In genomic region chr3:113345484-113345883, GRCm38 (mm10) we compare ENCODE assay signal across 11 mouse cellular contexts. TPM values are rescaled to one million over a fixed set of nuclear protein-coding genes. Genes with fewer than 3 reads are reported as not detected.
"Had no signal": no experiment of that assay in that cellular context is flagged by ENCODE, and none has a peak within 500 bp of the region (broad histone marks: within the 10 kb centered on the region; RNA-seq: fewer than 3 reads in every experiment).

No protein-coding gene starts in this region.

RNA-seq across cellular contexts. Expression of gene Amy2a2, which starts 11.0 kb away (rescaled TPM):
- total RNA-seq: megakaryocyte, adult 5-6 weeks; megakaryocyte-erythroid progenitor cell, adult 5-6 weeks had no signal
- polyA plus RNA-seq: lung, embryonic 14.5 days; lung, embryonic 16.5 days; midbrain, embryonic 10.5 days; midbrain, embryonic 12.5 days; neural tube, embryonic 13.5 days; neural tube, embryonic 15.5 days; stomach, embryonic 14.5 days; thymus, adult 2 months; urinary bladder, adult 2 months had no signal

RNA-seq across cellular contexts. Expression of gene Amy2a3, which starts 21.6 kb away (rescaled TPM):
- total RNA-seq: megakaryocyte, adult 5-6 weeks; megakaryocyte-erythroid progenitor cell, adult 5-6 weeks had no signal
- polyA plus RNA-seq: lung, embryonic 14.5 days; lung, embryonic 16.5 days; midbrain, embryonic 10.5 days; midbrain, embryonic 12.5 days; neural tube, embryonic 13.5 days; neural tube, embryonic 15.5 days; stomach, embryonic 14.5 days; thymus, adult 2 months; urinary bladder, adult 2 months had no signal

RNA-seq across cellular contexts. Expression of gene Amy2a4, which starts 54.2 kb away (rescaled TPM):
- total RNA-seq: megakaryocyte, adult 5-6 weeks; megakaryocyte-erythroid progenitor cell, adult 5-6 weeks had no signal
- polyA plus RNA-seq: lung, embryonic 14.5 days; lung, embryonic 16.5 days; midbrain, embryonic 10.5 days; midbrain, embryonic 12.5 days; neural tube, embryonic 13.5 days; neural tube, embryonic 15.5 days; stomach, embryonic 14.5 days; thymus, adult 2 months; urinary bladder, adult 2 months had no signal
